Mouse (Mus musculus) olfactory bulb, adult 2 months (tissue): Measurements from ENCODE around the gene Rufy1. TPM values are rescaled to one million over a fixed set of nuclear protein-coding genes. Genes with fewer than 3 reads are reported as not detected.

ENCODE experiments used
- H3K27ac ChIP-seq: fragments of 200-500 bp; 2 replicates; pipeline ENCODE4 v1.5.1; 2012; ENCODE audit warnings: low read depth, low read length; ENCODE audit not compliant: insufficient read depth
- H3K4me1 ChIP-seq: fragments of 200-500 bp; 2 replicates; pipeline ENCODE4 v1.6.1; 2012; ENCODE audit warnings: low read length; ENCODE audit not compliant: control insufficient read depth, insufficient read depth
- H3K4me3 ChIP-seq: fragments of 200-500 bp; 2 replicates; pipeline ENCODE4 v1.5.1; 2012; ENCODE audit warnings: mild to moderate bottlenecking, low read depth, low read length, moderate library complexity; ENCODE audit not compliant: insufficient read depth
- CTCF ChIP-seq: fragments of 200-500 bp; IDR thresholded peaks from 2 replicates; pipeline ENCODE4 v1.5.1; 2012; ENCODE audit warnings: low read depth, mild to moderate bottlenecking, low read length, moderate library complexity; ENCODE audit not compliant: insufficient read depth
- POLR2A ChIP-seq: fragments of 200-500 bp; IDR thresholded peaks from 2 replicates; pipeline ENCODE4 v1.6.1; 2012; ENCODE audit warnings: mild to moderate bottlenecking, low read depth, low read length, moderate library complexity; ENCODE audit not compliant: insufficient read depth
- WGBS: fragments of 180-500 bp; shearing (Covaris S2); methylation state at CpG from one replicate; pipeline ENCODE4 v1.1.7; 2018; 5-methylcytosine and 5-hydroxymethylcytosine counted together
- polyA plus RNA-seq: library from polyadenylated mRNA; stranded (reverse); fragments of >200 nt; gene quantifications from 2 replicates; pipeline ENCODE4 v1.2.4, GENCODE M21; 2012; ENCODE audit warnings: low replicate concordance; ENCODE audit not compliant: missing spikeins, insufficient read depth, insufficient read length

Rufy1 gene
- not detected in 2 replicates for polyA plus RNA-seq

- TF ChIP-seq POLR2A (peak; percentile 82), CTCF (no peak)
- under 1% methylated on average over 90 of the region's 90 CpGs for WGBS
- H3K4me3 ChIP-seq: peak within 1 kb of the TSS; percentile 74
- H3K4me1 ChIP-seq: peaks cover 9% of the 10 kb centered on the region
- peak within 1 kb of the TSS; percentile 96 for H3K27ac ChIP-seq
These were observed at the start of gene Rufy1 for GRCm38 (mm10) chr11:50430277-50431133. TSS of gene Rufy1 (minus strand) at chr11:50431125.

DNA sequence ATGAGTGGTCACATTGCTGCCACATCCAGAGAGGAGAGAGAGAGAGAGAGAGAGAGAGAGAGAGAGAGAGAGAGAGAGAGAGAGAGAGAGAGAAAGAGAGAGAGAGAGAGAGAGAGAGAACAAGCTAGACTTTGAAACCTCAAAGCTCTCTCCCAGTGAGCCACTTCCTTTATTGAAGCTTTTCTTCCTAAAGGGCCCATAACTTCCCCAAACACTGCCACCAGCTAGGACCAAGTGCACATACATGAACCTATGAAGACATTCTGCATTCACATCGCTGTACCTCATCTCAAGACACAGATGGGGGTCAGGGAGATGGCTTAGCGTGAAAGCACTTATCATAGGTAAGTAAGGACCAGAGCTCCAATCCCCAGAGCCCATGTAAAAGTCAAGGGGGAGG, 47.1 kb upstream of the Rufy1 start:
- TF ChIP-seq POLR2A (no peak), CTCF (no peak)
- H3K4me3 ChIP-seq: no peak overlapping the region
- H3K27ac ChIP-seq: no peak overlapping the region
- no peaks in the 10 kb centered on the region for H3K4me1 ChIP-seq
- WGBS: 95% methylated on average over 2 of the region's 2 CpGs

GRCm38 (mm10) chr11:50477486-50478070, 46.7 kb upstream of the Rufy1 start:
- no peak overlapping the region for H3K4me3 ChIP-seq
- H3K4me1 ChIP-seq: no peaks in the 10 kb centered on the region
- H3K27ac ChIP-seq: no peak overlapping the region
- 61% methylated on average over 11 of the region's 11 CpGs for WGBS
- TF ChIP-seq POLR2A: no peak
- no peak for TF ChIP-seq CTCF

- no peaks in the 10 kb centered on the region for H3K4me1 ChIP-seq
- TF ChIP-seq CTCF: no peak
- no peak for TF ChIP-seq POLR2A
- no peak overlapping the region for H3K4me3 ChIP-seq
- 9% methylated on average over 6 of the region's 6 CpGs for WGBS
- no peak overlapping the region for H3K27ac ChIP-seq
These were observed 46.0 kb upstream of the Rufy1 start for GRCm38 (mm10) chr11:50476971-50477370.

DNA sequence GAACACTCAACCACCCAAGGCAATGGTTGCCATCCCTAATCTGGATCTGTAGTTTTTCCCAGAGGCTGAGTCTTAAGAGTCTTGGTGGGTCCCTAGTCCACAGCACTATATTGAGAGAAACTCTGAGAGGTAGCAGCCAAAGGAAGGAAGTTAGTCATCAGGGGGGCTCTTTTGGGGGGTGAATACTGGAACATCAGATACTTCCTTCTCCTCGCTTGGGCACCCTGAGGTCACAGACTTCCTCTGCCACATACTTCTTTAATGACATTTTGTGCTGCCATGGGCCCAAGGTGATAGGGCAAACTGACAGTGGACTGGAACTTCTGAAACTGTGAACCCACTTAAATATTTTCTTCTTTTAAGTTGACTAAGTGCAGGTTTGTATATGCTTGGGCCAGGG, 43.0 kb upstream of the Rufy1 start:
- H3K27ac ChIP-seq: no peak overlapping the region
- TF ChIP-seq CTCF (no peak), POLR2A (no peak)
- H3K4me3 ChIP-seq: no peak overlapping the region
- WGBS: 89% methylated on average over 1 of the region's 1 CpGs
- no peaks in the 10 kb centered on the region for H3K4me1 ChIP-seq

- 55% methylated on average over 11 of the region's 11 CpGs for WGBS
- TF ChIP-seq CTCF (no peak), POLR2A (no peak)
These were observed 41.4 kb upstream of the Rufy1 start for GRCm38 (mm10) chr11:50472161-50472939.

GRCm38 (mm10) chr11:50461481-50461880, 30.6 kb upstream of the Rufy1 start:
- WGBS: 85% methylated on average over 7 of the region's 7 CpGs
- H3K4me3 ChIP-seq: no peak overlapping the region
- H3K4me1 ChIP-seq: peaks cover 9% of the 10 kb centered on the region
- TF ChIP-seq CTCF (no peak), POLR2A (no peak)
- H3K27ac ChIP-seq: no peak overlapping the region

More at GRCm38 (mm10) chr11:50472161-50472939, 41.4 kb upstream of the Rufy1 start:
- Histone ChIP-seq H3K4me3 (no peak overlapping the region), H3K4me1 (no peaks in the 10 kb centered on the region), H3K27ac (no peak overlapping the region)

DNA sequence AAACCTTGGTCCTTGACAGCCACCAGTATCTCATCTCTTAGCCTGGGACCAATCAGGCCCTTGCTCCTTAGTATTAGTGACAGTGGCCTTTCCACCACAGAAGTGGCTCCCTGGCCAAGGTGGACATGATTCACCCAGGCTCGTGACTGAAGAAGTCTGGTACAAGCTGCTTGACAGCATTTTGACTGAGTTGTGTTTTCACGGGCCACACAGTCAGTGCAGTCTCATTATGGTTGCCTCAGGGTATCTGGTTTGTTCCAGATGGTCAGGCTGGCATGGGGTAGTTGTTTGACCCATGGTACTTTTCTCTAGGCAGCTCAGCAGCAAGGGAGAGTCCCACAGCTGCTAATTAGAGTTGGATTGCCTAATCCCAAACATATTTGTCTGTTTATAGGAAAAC, 28.3 kb upstream of the Rufy1 start:
- WGBS: 76% methylated on average over 2 of the region's 2 CpGs
- TF ChIP-seq POLR2A (no peak), CTCF (no peak)
- no peak overlapping the region for H3K4me3 ChIP-seq
- H3K27ac ChIP-seq: no peak overlapping the region
- peaks cover 9% of the 10 kb centered on the region for H3K4me1 ChIP-seq
